ENCODE assay signal across 8 mouse cellular contexts in genomic region chr11:54062753-54063471, GRCm38 (mm10). TPM values are rescaled to one million over a fixed set of nuclear protein-coding genes. Genes with fewer than 3 reads are reported as not detected.
DNase-seq lines count a peak whose midpoint lies in the region; ATAC-seq and TF ChIP-seq lines count a peak whose summit lies in the region.
"Had no signal": no experiment of that assay in that cellular context is flagged by ENCODE, and none has a peak within 500 bp of the region (broad histone marks: within the 10 kb centered on the region; RNA-seq: fewer than 3 reads in every experiment).

No protein-coding gene starts in this region.

- 52% methylated on average over 9 of the region's 9 CpGs for WGBS in lung, embryonic 14.5 days
- 61% methylated on average over 9 of the region's 9 CpGs for WGBS in kidney, embryonic 16.5 days

- H3K36me3 ChIP-seq in lung, embryonic 14.5 days (ENCODE audit: insufficient read depth), result no peaks in the 10 kb centered on the region
- H3K36me3 ChIP-seq in kidney, embryonic 16.5 days (ENCODE audit: insufficient read depth, low read length), result no peaks in the 10 kb centered on the region

- 0 out of 2 replicates have a peak, but pooled peaks cover 4% of the 10 kb centered on the region for H3K27me3 ChIP-seq in lung, embryonic 14.5 days (ENCODE audit: insufficient read depth, low read length)
- H3K27me3 ChIP-seq in kidney, embryonic 16.5 days (ENCODE audit: insufficient read depth, low read length), result no peaks in the 10 kb centered on the region

- ATAC-seq in lung, embryonic 14.5 days (ENCODE audit: insufficient read depth), result no peak
- no peak for ATAC-seq in kidney, embryonic 16.5 days (ENCODE audit: low FRiP score, low TSS enrichment)
- ATAC-seq: liver, postnatal 0 days had no signal

- no peak overlapping the region for H3K4me3 ChIP-seq in lung, embryonic 14.5 days (ENCODE audit: low read depth, low read length)
- H3K4me3 ChIP-seq in brown adipose tissue, adult 24 weeks (ENCODE audit: insufficient read depth, low read depth, low read length), result no peak overlapping the region
- H3K4me3 ChIP-seq in kidney, embryonic 16.5 days (ENCODE audit: low read length), result no peak overlapping the region

- TF ChIP-seq CTCF in lung, embryonic 14.5 days (IDR thresholded peaks at IDR 0.05; ENCODE audit: low read depth), result no peak

- H3K27ac ChIP-seq in lung, embryonic 14.5 days (ENCODE audit: low read depth), result no peak overlapping the region
- peak overlapping the region; percentile 12; the same call in 1 of the 2 replicates for H3K27ac ChIP-seq in brown adipose tissue, adult 24 weeks (replicated peaks; ENCODE audit: low read depth, low read length)
- H3K27ac ChIP-seq in kidney, embryonic 16.5 days (ENCODE audit: low read length), result peak overlapping the region; percentile 17; the same call in 1 of the 2 replicates

- H3K4me1 ChIP-seq in lung, embryonic 14.5 days (ENCODE audit: insufficient read depth), result peaks cover 10% of the 10 kb centered on the region; the same call in 1 of the 2 replicates
- H3K4me1 ChIP-seq in brown adipose tissue, adult 24 weeks (ENCODE audit: control insufficient read depth, insufficient read depth, insufficient read length, low read length), result peaks cover 14% of the 10 kb centered on the region
- H3K4me1 ChIP-seq in kidney, embryonic 16.5 days (ENCODE audit: insufficient read depth, low read length), result peaks cover 52% of the 10 kb centered on the region

- H3K9me3 ChIP-seq in lung, embryonic 14.5 days (ENCODE audit: low read depth, low read length), result no peaks in the 10 kb centered on the region
- no peaks in the 10 kb centered on the region for H3K9me3 ChIP-seq in kidney, embryonic 16.5 days (ENCODE audit: low read length)

- DNase-seq in lung, embryonic 14.5 days, result peak; percentile 60
- DNase-seq in lung, postnatal 14 days, result no peak
- DNase-seq in thymus, postnatal 10 days (ENCODE audit: low spot score in 2 of 2), result peak; percentile 39 to 47
- no peak for DNase-seq in retina, embryonic 14.5 days (ENCODE audit: low spot score)
- no peak for DNase-seq in cerebellum, adult 9-11 months
- DNase-seq: liver, postnatal 0 days had no signal

- H3K9ac ChIP-seq in lung, embryonic 14.5 days, result no peak overlapping the region
- H3K9ac ChIP-seq in kidney, embryonic 16.5 days (replicated peaks; ENCODE audit: low read length), result no peak overlapping the region
- H3K9ac ChIP-seq: liver, postnatal 0 days had no signal

- H3K4me2 ChIP-seq in lung, embryonic 14.5 days, result no peak overlapping the region
- no peak overlapping the region for H3K4me2 ChIP-seq in kidney, embryonic 16.5 days (replicated peaks; ENCODE audit: low read depth, low read length)

RNA-seq across cellular contexts. Expression of gene Pdlim4, which starts 5.9 kb away (rescaled TPM):
- 12.1 and 12.6 TPM in 2 replicates for polyA plus RNA-seq in lung, embryonic 14.5 days (2014; fragmentation: Nextera tagmentation; extraction: Ambion mirVana)
- polyA plus RNA-seq in brown adipose tissue, adult 24 weeks (2012; ENCODE audit: insufficient read depth, insufficient read length, missing spikeins), result 2.9 and 3.5 TPM in 2 replicates
- polyA plus RNA-seq in kidney, embryonic 16.5 days (2015; fragmentation: Nextera tagmentation; extraction: Ambion mirVana), result 50.3 and 55.0 TPM in 2 replicates

RNA-seq across cellular contexts. Expression of gene Slc22a4, which starts 35.0 kb away (rescaled TPM):
- 0.38 and 0.45 TPM in 2 replicates for polyA plus RNA-seq in lung, embryonic 14.5 days (2014; fragmentation: Nextera tagmentation; extraction: Ambion mirVana)
- polyA plus RNA-seq in brown adipose tissue, adult 24 weeks (2012; ENCODE audit: insufficient read depth, insufficient read length, missing spikeins), result 1.8 and 3.5 TPM in 2 replicates
- 1.00 and 1.2 TPM in 2 replicates for polyA plus RNA-seq in kidney, embryonic 16.5 days (2015; fragmentation: Nextera tagmentation; extraction: Ambion mirVana)

RNA-seq across cellular contexts. Expression of gene P4ha2, which starts 37.0 kb away (rescaled TPM):
- 26.0 and 28.4 TPM in 2 replicates for polyA plus RNA-seq in lung, embryonic 14.5 days (2014; fragmentation: Nextera tagmentation; extraction: Ambion mirVana)
- 3.6 and 5.6 TPM in 2 replicates for polyA plus RNA-seq in brown adipose tissue, adult 24 weeks (2012; ENCODE audit: insufficient read depth, insufficient read length, missing spikeins)
- polyA plus RNA-seq in kidney, embryonic 16.5 days (2015; fragmentation: Nextera tagmentation; extraction: Ambion mirVana), result 38.1 and 43.0 TPM in 2 replicates

Comparison
In these comparisons a context has a peak if more than half of its experiments do, and no peak if none do; other contexts are left out.
1. DNase-seq: peak in lung, embryonic 14.5 days (single experiment) and thymus, postnatal 10 days (2 of 2); none in lung, postnatal 14 days (single experiment), retina, embryonic 14.5 days (single experiment) and cerebellum, adult 9-11 months (single experiment).